Mouse (Mus musculus) lung, embryonic 15.5 days (tissue): ENCODE measurements around the gene Usp47. TPM values are rescaled to one million over a fixed set of nuclear protein-coding genes. Genes with fewer than 3 reads are reported as not detected.
"Not testable (repeated sequence)": the region's sequence is repeated elsewhere in the genome, so short reads cannot be mapped to it uniquely, and the experiment has no call there.

Experiments used
- ATAC-seq: fragments of 200-750 bp; cut with Nextera tagmentation; 2 replicates; pipeline ENCODE4 v1.8.0; 2017; ENCODE audit warnings: moderate number of reproducible peaks, borderline replicate concordance; ENCODE audit not compliant: low FRiP score, low TSS enrichment; ENCODE audit errors: extremely low read depth
- H3K27ac ChIP-seq: fragments of 300-500 bp; sonication (generic); 2 replicates; pipeline ENCODE4 v1.5.1; 2015; ENCODE audit warnings: moderate library complexity, mild to moderate bottlenecking, inconsistent platforms
- H3K27me3 ChIP-seq: fragments of 300-500 bp; sonication (generic); 2 replicates; pipeline ENCODE4 v1.6.1; 2015; ENCODE audit warnings: inconsistent platforms
- H3K36me3 ChIP-seq: fragments of 300-500 bp; sonication (generic); 2 replicates; pipeline ENCODE4 v1.6.1; 2015; ENCODE audit warnings: inconsistent platforms
- H3K4me1 ChIP-seq: fragments of 300-500 bp; sonication (generic); 2 replicates; pipeline ENCODE4 v1.6.1; 2015; ENCODE audit warnings: inconsistent platforms
- H3K4me2 ChIP-seq: fragments of 300-500 bp; sonication (generic); 2 replicates; pipeline ENCODE4 v1.6.1; 2015; ENCODE audit warnings: inconsistent platforms, mild to moderate bottlenecking, moderate library complexity
- H3K4me3 ChIP-seq: fragments of 300-500 bp; sonication (generic); 2 replicates; pipeline ENCODE4 v1.5.1; 2015; ENCODE audit warnings: mild to moderate bottlenecking, inconsistent platforms
- H3K9ac ChIP-seq: fragments of 300-500 bp; sonication (generic); 2 replicates; pipeline ENCODE4 v1.6.1; 2015; ENCODE audit warnings: inconsistent platforms
- H3K9me3 ChIP-seq: fragments of 300-500 bp; sonication (generic); 2 replicates; pipeline ENCODE4 v1.6.1; 2016; ENCODE audit warnings: inconsistent platforms
- WGBS: fragments of 180-500 bp; shearing (Covaris S2); methylation state at CpG from one replicate; pipeline ENCODE4 v1.1.7; 2015; 5-methylcytosine and 5-hydroxymethylcytosine counted together
- polyA plus RNA-seq: library from polyadenylated mRNA; unstranded; fragments of >200 nt; fragmentation: Nextera tagmentation; extraction: Ambion mirVana; gene quantifications from 2 replicates; pipeline ENCODE4 v1.2.1, GENCODE M21; 2015

The Usp47 gene
- polyA plus RNA-seq, 1 experiment from 2014 or later, result 68.9 TPM

DNA sequence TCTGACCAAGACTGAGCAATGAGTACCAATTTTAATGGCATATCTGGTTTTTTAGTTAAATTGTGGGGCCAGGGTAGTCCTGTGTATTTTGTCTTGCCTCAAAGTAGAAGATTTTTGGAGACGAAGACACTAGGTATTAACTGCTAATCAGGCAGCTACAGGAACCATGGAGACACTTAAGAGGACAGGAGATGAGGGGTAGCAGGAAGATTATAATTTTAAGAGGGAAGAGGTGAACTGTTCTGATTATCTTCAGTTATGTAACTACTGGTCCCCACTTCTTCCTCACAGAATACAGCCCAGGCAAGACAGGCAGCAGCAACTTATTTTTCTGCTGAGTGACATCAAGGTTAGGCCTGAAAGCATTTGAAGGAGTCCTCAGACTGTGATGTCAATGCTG lies 21.9 kb downstream of the Usp47 start:
- Histone ChIP-seq H3K4me1 (peaks cover 4% of the 10 kb centered on the region; the same call in 1 of the 2 replicates), H3K27me3 (no peaks in the 10 kb centered on the region), H3K4me3 (no peak overlapping the region), H3K36me3 (no peaks in the 10 kb centered on the region), H3K27ac (no peak overlapping the region), H3K4me2 (no peak overlapping the region), H3K9ac (no peak overlapping the region), H3K9me3 (no peaks in the 10 kb centered on the region)
- no peak for ATAC-seq
- WGBS, result 89% methylated on average over 1 of the region's 1 CpGs

GRCm38 (mm10) chr7:112045794-112046388 lies 22.6 kb downstream of the Usp47 start:
- ATAC-seq, result no peak
- no peak overlapping the region for H3K9ac ChIP-seq
- no peak overlapping the region for H3K4me2 ChIP-seq
- H3K9me3 ChIP-seq, result no peaks in the 10 kb centered on the region
- no peaks in the 10 kb centered on the region for H3K36me3 ChIP-seq
- H3K27ac ChIP-seq, result no peak overlapping the region
- H3K27me3 ChIP-seq, result no peaks in the 10 kb centered on the region
- WGBS, result 35% methylated on average over 3 of the region's 3 CpGs
- no peaks in the 10 kb centered on the region for H3K4me1 ChIP-seq
- H3K4me3 ChIP-seq, result no peak overlapping the region

- Histone ChIP-seq H3K9me3 (no peaks in the 10 kb centered on the region), H3K4me1 (no peaks in the 10 kb centered on the region), H3K4me2 (no peak overlapping the region), H3K36me3 (no peaks in the 10 kb centered on the region), H3K27me3 (no peaks in the 10 kb centered on the region), H3K9ac (no peak overlapping the region), H3K27ac (no peak overlapping the region), H3K4me3 (no peak overlapping the region)
- ATAC-seq, result no peak
- WGBS, result 86% methylated on average over 5 of the region's 5 CpGs
Measured at GRCm38 (mm10) chr7:112048643-112049042, 25.3 kb downstream of the Usp47 start.

DNA sequence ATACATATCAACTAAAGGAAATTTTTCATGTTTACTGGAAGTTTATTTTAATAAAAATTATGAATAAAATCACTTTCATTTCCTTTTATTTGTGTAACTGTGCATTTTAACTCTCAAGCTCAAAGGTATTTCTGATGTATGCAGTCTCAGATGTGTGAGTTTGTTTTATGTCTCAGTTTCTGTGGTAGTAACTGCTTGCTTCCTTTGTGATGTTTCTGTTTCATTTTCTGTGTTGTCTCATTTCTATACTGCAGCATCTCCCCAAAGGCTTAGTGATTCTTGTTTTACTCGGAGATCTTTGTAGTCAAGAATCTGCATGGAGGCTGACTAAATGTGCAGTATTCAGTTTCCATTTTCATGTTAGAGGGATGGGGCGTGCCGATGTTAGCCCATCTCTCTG lies 30.4 kb downstream of the Usp47 start:
- WGBS, result 87% methylated on average over 3 of the region's 3 CpGs
- no peak overlapping the region for H3K4me2 ChIP-seq
- ATAC-seq, result no peak
- no peak overlapping the region for H3K4me3 ChIP-seq
- no peaks in the 10 kb centered on the region for H3K4me1 ChIP-seq
- H3K9me3 ChIP-seq, result no peaks in the 10 kb centered on the region
- H3K27me3 ChIP-seq, result no peaks in the 10 kb centered on the region
- H3K27ac ChIP-seq, result no peak overlapping the region
- H3K9ac ChIP-seq, result no peak overlapping the region
- peaks cover 24% of the 10 kb centered on the region for H3K36me3 ChIP-seq

- no peak overlapping the region for H3K9ac ChIP-seq
- 56% methylated on average over 8 of the region's 8 CpGs for WGBS
- no peak overlapping the region for H3K4me2 ChIP-seq
- H3K9me3 ChIP-seq, result no peaks in the 10 kb centered on the region
- no peaks in the 10 kb centered on the region for H3K4me1 ChIP-seq
- no peak for ATAC-seq
- H3K27ac ChIP-seq, result no peak overlapping the region
- no peak overlapping the region for H3K4me3 ChIP-seq
- peaks cover 35% of the 10 kb centered on the region for H3K36me3 ChIP-seq
- H3K27me3 ChIP-seq, result no peaks in the 10 kb centered on the region
Measured at GRCm38 (mm10) chr7:112055901-112056625, 32.8 kb downstream of the Usp47 start.

DNA sequence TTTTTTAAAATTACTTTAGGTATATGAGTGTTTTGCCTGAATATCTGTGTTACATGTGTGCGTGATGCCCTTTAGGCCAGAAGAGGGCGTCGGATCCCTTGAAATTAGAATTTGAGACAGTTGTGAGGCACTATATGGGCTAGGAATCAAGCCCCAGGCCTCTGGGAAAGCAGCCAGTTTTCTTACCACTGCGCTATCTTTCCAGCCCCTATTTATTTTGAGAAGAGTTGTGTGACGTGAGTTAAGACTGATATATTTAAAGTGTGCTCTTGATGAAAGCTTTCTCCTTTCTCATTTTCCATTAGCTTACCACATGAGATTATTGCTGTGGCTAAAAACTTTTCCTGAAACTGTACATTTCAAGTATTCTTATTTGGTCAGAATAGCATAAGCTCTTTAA lies 51.6 kb downstream of the Usp47 start:
- no peak overlapping the region for H3K27ac ChIP-seq
- ATAC-seq, result no peak
- H3K9ac ChIP-seq, result no peak overlapping the region
- no peaks in the 10 kb centered on the region for H3K27me3 ChIP-seq
- 72% methylated on average over 5 of the region's 5 CpGs for WGBS
- H3K4me3 ChIP-seq, result no peak overlapping the region
- H3K36me3 ChIP-seq, result peaks cover 41% of the 10 kb centered on the region
- no peaks in the 10 kb centered on the region for H3K9me3 ChIP-seq
- no peaks in the 10 kb centered on the region for H3K4me1 ChIP-seq
- no peak overlapping the region for H3K4me2 ChIP-seq

DNA sequence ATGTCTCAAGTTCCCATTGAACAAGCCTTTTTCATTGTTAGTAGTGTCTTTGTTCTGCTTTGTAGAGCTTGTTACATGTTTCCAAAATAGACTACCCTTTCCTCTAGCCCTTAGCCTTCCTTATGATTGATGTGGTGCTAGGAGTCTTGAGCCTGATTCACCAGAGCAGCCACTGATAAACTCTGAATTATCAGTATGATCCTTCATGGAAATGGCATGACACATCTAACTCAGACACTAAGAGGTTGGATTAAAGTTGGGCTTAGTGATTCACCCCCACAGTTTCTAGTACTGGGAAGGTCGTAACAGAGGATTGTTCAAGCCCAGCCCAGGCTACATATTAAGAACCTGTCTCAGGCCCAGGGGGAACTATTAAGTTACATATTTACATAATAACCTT lies 59.3 kb downstream of the Usp47 start:
- Histone ChIP-seq H3K27me3 (no peaks in the 10 kb centered on the region), H3K4me1 (no peaks in the 10 kb centered on the region), H3K27ac (no peak overlapping the region), H3K9me3 (no peaks in the 10 kb centered on the region), H3K36me3 (peaks cover 59% of the 10 kb centered on the region), H3K4me3 (no peak overlapping the region), H3K9ac (no peak overlapping the region), H3K4me2 (no peak overlapping the region)
- no peak for ATAC-seq
- WGBS, result 76% methylated on average over 1 of the region's 1 CpGs

- H3K4me2 ChIP-seq, result no peak overlapping the region
- no peak overlapping the region for H3K4me3 ChIP-seq
- H3K36me3 ChIP-seq, result peaks cover 58% of the 10 kb centered on the region
- no peak for ATAC-seq
- no peaks in the 10 kb centered on the region for H3K27me3 ChIP-seq
- no peaks in the 10 kb centered on the region for H3K9me3 ChIP-seq
- no peak overlapping the region for H3K9ac ChIP-seq
- H3K27ac ChIP-seq, result no peak overlapping the region
- 71% methylated on average over 2 of the region's 2 CpGs for WGBS
- no peaks in the 10 kb centered on the region for H3K4me1 ChIP-seq
Measured at GRCm38 (mm10) chr7:112084222-112084621, 60.9 kb downstream of the Usp47 start.

- no peak overlapping the region for H3K27ac ChIP-seq
- no peak for ATAC-seq
- H3K4me3 ChIP-seq, result no peak overlapping the region
- no peaks in the 10 kb centered on the region for H3K27me3 ChIP-seq
- H3K4me2 ChIP-seq, result no peak overlapping the region
- no peaks in the 10 kb centered on the region for H3K9me3 ChIP-seq
- peaks cover 56% of the 10 kb centered on the region for H3K36me3 ChIP-seq
- WGBS, result 30% methylated on average over 4 of the region's 4 CpGs
- H3K9ac ChIP-seq, result no peak overlapping the region
- no peaks in the 10 kb centered on the region for H3K4me1 ChIP-seq
Measured at GRCm38 (mm10) chr7:112085062-112085461, 61.8 kb downstream of the Usp47 start.

DNA sequence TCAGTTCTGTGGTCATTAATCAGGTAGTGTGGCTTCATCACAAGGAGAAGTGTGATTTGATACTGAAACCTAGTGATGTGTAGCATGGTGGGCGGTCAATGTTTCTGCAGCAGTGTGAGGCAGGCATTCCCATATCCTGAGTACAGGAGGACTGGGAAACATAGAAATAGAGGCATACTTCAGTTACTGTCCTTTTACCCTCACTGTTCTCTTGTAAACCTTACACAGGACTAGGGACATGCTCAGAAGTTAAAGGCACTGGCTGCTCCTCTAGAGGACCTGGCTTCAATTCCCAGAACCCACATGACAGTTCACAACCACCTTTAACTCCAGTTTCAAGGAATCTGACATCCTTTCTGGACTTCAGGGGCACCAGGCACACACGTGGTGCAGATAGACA lies 62.9 kb downstream of the Usp47 start:
- no peak overlapping the region for H3K9ac ChIP-seq
- ATAC-seq, result no peak
- H3K36me3 ChIP-seq, result peaks cover 62% of the 10 kb centered on the region
- H3K4me1 ChIP-seq, result no peaks in the 10 kb centered on the region
- H3K27ac ChIP-seq, result no peak overlapping the region
- no peaks in the 10 kb centered on the region for H3K9me3 ChIP-seq
- no peak overlapping the region for H3K4me2 ChIP-seq
- no peak overlapping the region for H3K4me3 ChIP-seq
- WGBS, result 92% methylated on average over 2 of the region's 2 CpGs
- no peaks in the 10 kb centered on the region for H3K27me3 ChIP-seq

DNA sequence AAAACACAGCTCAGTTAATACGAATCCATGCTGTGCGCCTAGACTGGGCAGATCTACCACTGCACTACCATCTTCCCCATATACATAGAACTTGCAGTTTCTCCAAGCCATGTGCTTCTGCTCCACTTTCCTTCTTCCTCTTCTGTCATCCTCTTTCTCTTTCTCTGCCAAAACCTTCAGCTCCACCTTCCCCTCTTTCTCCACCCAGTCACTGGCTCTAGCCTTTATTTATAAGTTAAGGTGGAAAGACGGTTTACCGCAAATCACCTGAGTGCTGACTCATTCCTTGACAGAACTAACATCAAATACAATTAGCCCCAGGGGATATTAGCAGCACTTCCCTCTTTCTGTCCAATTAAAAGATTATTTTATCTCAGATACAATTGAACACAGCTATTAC lies 71.6 kb downstream of the Usp47 start:
- H3K4me3 ChIP-seq, H3K4me2 ChIP-seq, H3K9me3 ChIP-seq, H3K27ac ChIP-seq, ATAC-seq, H3K9ac ChIP-seq, H3K27me3 ChIP-seq, H3K4me1 ChIP-seq: not testable (repeated sequence)
- WGBS, result 93% methylated on average over 4 of the region's 4 CpGs
- peaks cover 79% of the 10 kb centered on the region for H3K36me3 ChIP-seq

DNA sequence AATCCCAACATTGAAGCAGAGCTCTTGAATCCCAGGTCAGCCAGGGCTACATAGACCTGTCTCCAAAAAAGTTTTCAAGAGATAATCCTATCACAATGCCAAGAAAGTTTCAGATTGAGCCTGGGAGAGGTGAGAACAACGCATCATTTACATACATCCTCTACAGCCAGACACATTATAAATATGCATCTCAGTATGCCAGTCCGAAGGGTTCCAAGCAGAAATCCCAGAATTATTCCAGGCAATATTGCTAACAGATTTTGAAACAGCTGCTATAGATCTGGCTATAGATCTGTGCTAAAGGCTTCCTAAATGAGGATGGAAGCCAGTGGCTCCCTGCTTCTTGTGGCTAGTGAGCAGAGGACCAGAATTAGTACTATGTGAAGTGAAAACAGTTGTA lies 77.6 kb downstream of the Usp47 start:
- no peaks in the 10 kb centered on the region for H3K9me3 ChIP-seq
- peaks cover 70% of the 10 kb centered on the region for H3K36me3 ChIP-seq
- no peaks in the 10 kb centered on the region for H3K4me1 ChIP-seq
- no peak overlapping the region for H3K4me3 ChIP-seq
- 87% methylated on average over 2 of the region's 2 CpGs for WGBS
- H3K4me2 ChIP-seq, result no peak overlapping the region
- H3K9ac ChIP-seq, result no peak overlapping the region
- H3K27ac ChIP-seq, result no peak overlapping the region
- ATAC-seq, result no peak
- H3K27me3 ChIP-seq, result no peaks in the 10 kb centered on the region
